Mouse (Mus musculus): Measurements from ENCODE around the gene Top2b. TPM values are rescaled to one million over a fixed set of nuclear protein-coding genes. Genes with fewer than 3 reads are reported as not detected.

Top2b gene
- polyA plus RNA-seq, 2 experiments, result 73.0 to 91.9 TPM

DNA sequence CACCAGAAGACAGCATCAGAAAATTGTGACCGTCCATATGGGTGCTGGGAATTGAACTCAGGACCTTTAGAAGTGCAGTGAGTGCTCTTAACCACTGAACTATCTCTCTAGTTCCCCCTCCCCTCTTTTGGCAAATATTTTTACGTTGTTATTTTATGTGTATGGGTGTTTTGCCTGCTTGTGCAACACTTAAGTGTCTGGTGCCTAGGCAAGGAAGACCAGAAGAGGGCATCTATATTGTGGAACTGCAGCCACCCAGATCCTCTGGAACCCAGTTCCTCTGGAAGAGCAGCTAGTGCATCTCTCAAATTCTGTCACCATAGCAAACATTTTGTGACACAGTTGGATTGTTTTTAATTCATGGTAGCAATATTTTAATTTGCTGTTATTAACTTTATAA is 2.0 kb downstream of the Top2b start:
- no peak for ATAC-seq (ENCODE audit: low FRiP score, low read depth)
- H3K4me2 ChIP-seq (replicated peaks; ENCODE audit: low read depth, low read length, severe bottlenecking), result peak overlapping the region; percentile 47
- DNase-seq (ENCODE audit: low spot score), result no peak
- H3K4me3 ChIP-seq (replicated peaks; ENCODE audit: low read length), result peak overlapping the region; percentile 96
- no peaks in the 10 kb centered on the region for H3K9me3 ChIP-seq (ENCODE audit: control insufficient read depth, low read length)
- H3K36me3 ChIP-seq (ENCODE audit: control insufficient read depth, insufficient read depth, low read length), result no peaks in the 10 kb centered on the region
- no peak overlapping the region for H3K27ac ChIP-seq (replicated peaks; ENCODE audit: low read depth, low read length)
- H3K27me3 ChIP-seq (ENCODE audit: control insufficient read depth, insufficient read depth, low read length), result no peaks in the 10 kb centered on the region
- peaks cover 18% of the 10 kb centered on the region for H3K4me1 ChIP-seq (ENCODE audit: control insufficient read depth, insufficient read depth, low read length)
- H3K9ac ChIP-seq (ENCODE audit: low read depth, low read length, severe bottlenecking), result no peak overlapping the region
- no peak for TF ChIP-seq POLR2A (IDR thresholded peaks at IDR 0.05; ENCODE audit: borderline replicate concordance, extremely low read depth, insufficient read depth, insufficient read length)
- WGBS, result 46% methylated on average over 2 of the region's 2 CpGs

DNA sequence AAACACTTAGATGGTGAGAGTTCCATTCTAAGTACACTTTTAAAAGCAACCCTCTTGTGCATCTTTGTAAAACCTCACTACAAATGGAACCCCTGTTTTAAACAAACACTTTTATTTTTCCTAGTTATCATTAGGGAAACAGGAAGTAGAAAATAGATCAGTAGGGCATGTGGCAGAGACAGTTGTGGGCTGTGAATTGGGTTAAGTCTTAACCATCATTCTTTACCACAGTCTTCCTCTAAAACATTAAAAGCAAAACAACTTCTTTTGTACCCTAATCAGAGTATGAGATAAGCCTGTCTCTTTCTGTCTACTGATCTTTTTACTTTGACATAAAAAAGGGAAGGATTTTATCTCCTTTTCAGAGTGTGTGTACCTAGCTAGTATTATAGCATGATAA is 7.8 kb downstream of the Top2b start:
- Histone ChIP-seq H3K9ac (ENCODE audit: low read depth, low read length, severe bottlenecking) (no peak overlapping the region), H3K9me3 (ENCODE audit: control insufficient read depth, low read length) (no peaks in the 10 kb centered on the region), H3K27me3 (ENCODE audit: control insufficient read depth, insufficient read depth, low read length) (no peaks in the 10 kb centered on the region), H3K4me1 (ENCODE audit: control insufficient read depth, insufficient read depth, low read length) (peaks cover 5% of the 10 kb centered on the region; the same call in 1 of the 2 replicates), H3K27ac (replicated peaks; ENCODE audit: low read depth, low read length) (no peak overlapping the region), H3K36me3 (ENCODE audit: control insufficient read depth, insufficient read depth, low read length) (no peaks in the 10 kb centered on the region), H3K4me3 (replicated peaks; ENCODE audit: low read length) (no peak overlapping the region), H3K4me2 (replicated peaks; ENCODE audit: low read depth, low read length, severe bottlenecking) (no peak overlapping the region)
- DNase-seq (ENCODE audit: low spot score) (no peak), ATAC-seq (ENCODE audit: low FRiP score, low read depth) (no peak)
- TF ChIP-seq POLR2A (IDR thresholded peaks at IDR 0.05; ENCODE audit: borderline replicate concordance, extremely low read depth, insufficient read depth, insufficient read length), result no peak

DNA sequence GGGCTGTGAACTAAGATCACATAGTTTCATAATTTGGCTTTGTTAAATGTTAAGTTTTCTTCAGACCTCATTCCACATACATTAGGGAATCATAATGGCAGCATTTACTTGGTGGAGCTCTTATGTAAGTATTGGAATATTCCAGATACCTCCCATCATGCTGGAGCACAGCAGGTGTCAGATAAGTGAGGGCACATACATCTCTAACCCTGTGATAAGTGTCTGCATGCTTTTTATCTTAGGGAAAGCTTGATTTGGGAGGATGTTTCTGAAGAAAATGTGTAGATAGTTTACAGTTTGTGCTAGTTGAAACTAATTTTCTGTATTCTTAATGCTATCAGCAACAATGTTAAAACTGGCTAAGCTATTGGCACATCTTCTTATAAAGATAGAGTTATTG is 8.2 kb downstream of the Top2b start:
- no peak for TF ChIP-seq POLR2A (IDR thresholded peaks at IDR 0.05; ENCODE audit: borderline replicate concordance, extremely low read depth, insufficient read depth, insufficient read length)
- ATAC-seq (ENCODE audit: low FRiP score, low read depth), result no peak
- no peak for DNase-seq (ENCODE audit: low spot score)

DNA sequence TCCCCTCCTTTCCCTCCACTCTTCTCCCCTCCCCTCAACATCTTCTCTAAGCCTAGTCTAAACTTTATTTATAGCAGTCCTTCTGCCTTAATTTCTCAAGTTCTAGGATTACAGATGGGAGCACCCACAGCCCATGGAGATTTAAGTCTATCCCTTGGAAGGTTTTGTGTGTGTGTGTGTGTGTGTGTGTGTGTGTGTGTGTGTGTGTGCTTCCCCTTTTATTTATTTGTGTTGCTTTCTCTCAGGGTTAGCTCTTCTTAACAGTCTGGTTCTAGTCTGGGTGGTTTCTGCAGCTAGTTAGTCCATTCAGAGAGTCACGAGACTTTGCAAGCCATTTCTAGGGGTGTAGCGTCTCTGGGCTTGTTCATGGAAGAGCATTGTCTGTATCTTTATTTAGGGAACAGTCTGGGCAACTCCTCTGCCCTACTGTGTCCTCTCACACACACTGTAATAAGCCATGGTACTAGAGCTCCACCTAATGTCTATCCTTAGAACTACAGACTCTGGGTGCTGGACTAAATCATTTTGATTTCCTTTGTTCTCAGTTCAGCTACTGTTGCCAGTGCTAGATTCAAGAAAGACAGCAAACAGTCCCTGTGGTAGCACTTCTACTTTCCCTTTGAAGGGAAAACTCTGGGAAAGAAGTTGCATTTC is 15.1 kb downstream of the Top2b start:
- no peak overlapping the region for H3K4me3 ChIP-seq (replicated peaks; ENCODE audit: low read length)
- WGBS, result 20% methylated on average over 2 of the region's 2 CpGs
- no peak overlapping the region for H3K4me2 ChIP-seq (replicated peaks; ENCODE audit: low read depth, low read length, severe bottlenecking)
- no peak overlapping the region for H3K27ac ChIP-seq (replicated peaks; ENCODE audit: low read depth, low read length)
- DNase-seq (ENCODE audit: low spot score) (peak; percentile 86), ATAC-seq (ENCODE audit: low FRiP score, low read depth) (peak; percentile 75)
- peaks cover 3% of the 10 kb centered on the region; the same call in 1 of the 2 replicates for H3K4me1 ChIP-seq (ENCODE audit: control insufficient read depth, insufficient read depth, low read length)
- H3K36me3 ChIP-seq (ENCODE audit: control insufficient read depth, insufficient read depth, low read length), result peaks cover 3% of the 10 kb centered on the region; the same call in 1 of the 2 replicates
- H3K9ac ChIP-seq (ENCODE audit: low read depth, low read length, severe bottlenecking), result no peak overlapping the region
- H3K27me3 ChIP-seq (ENCODE audit: control insufficient read depth, insufficient read depth, low read length), result no peaks in the 10 kb centered on the region
- no peaks in the 10 kb centered on the region for H3K9me3 ChIP-seq (ENCODE audit: control insufficient read depth, low read length)
- no peak for TF ChIP-seq POLR2A (IDR thresholded peaks at IDR 0.05; ENCODE audit: borderline replicate concordance, extremely low read depth, insufficient read depth, insufficient read length)

More for the DNA sequence above, 8.2 kb downstream of the Top2b start:
- Histone ChIP-seq H3K27me3 (ENCODE audit: control insufficient read depth, insufficient read depth, low read length) (no peaks in the 10 kb centered on the region), H3K4me3 (replicated peaks; ENCODE audit: low read length) (no peak overlapping the region), H3K27ac (replicated peaks; ENCODE audit: low read depth, low read length) (no peak overlapping the region), H3K36me3 (ENCODE audit: control insufficient read depth, insufficient read depth, low read length) (no peaks in the 10 kb centered on the region), H3K9me3 (ENCODE audit: control insufficient read depth, low read length) (no peaks in the 10 kb centered on the region), H3K4me1 (ENCODE audit: control insufficient read depth, insufficient read depth, low read length) (0 out of 2 replicates have a peak, but pooled peaks cover 2% of the 10 kb centered on the region), H3K9ac (ENCODE audit: low read depth, low read length, severe bottlenecking) (no peak overlapping the region), H3K4me2 (replicated peaks; ENCODE audit: low read depth, low read length, severe bottlenecking) (no peak overlapping the region)

DNA sequence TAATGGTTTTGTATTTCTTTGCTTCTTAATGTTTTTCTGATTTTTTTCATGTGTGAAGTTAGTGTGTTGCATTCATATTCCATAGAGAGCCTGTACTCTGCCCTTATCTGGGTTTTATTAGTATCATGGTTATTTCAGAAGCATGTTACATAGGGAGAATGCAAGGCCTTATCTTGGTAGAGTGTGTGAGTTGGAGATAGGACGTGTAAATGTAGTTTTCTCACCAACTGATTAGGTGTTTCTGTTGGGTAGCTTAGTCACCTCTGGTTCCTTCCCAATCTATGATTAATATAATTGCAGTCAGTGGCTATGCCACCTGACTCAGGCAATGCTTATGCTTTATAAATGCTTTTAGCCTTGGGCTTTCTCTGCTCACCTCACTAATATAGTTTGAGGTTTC is 19.8 kb downstream of the Top2b start:
- TF ChIP-seq POLR2A (IDR thresholded peaks at IDR 0.05; ENCODE audit: borderline replicate concordance, extremely low read depth, insufficient read depth, insufficient read length), result no peak
- no peaks in the 10 kb centered on the region for H3K27me3 ChIP-seq (ENCODE audit: control insufficient read depth, insufficient read depth, low read length)
- H3K27ac ChIP-seq (replicated peaks; ENCODE audit: low read depth, low read length), result no peak overlapping the region
- no peak overlapping the region for H3K9ac ChIP-seq (ENCODE audit: low read depth, low read length, severe bottlenecking)
- 69% methylated on average over 1 of the region's 1 CpGs for WGBS
- H3K4me1 ChIP-seq (ENCODE audit: control insufficient read depth, insufficient read depth, low read length), result peaks cover 3% of the 10 kb centered on the region; the same call in 1 of the 2 replicates
- H3K4me2 ChIP-seq (replicated peaks; ENCODE audit: low read depth, low read length, severe bottlenecking), result no peak overlapping the region
- no peak for DNase-seq (ENCODE audit: low spot score)
- H3K4me3 ChIP-seq (replicated peaks; ENCODE audit: low read length), result no peak overlapping the region
- H3K36me3 ChIP-seq (ENCODE audit: control insufficient read depth, insufficient read depth, low read length), result peaks cover 14% of the 10 kb centered on the region
- ATAC-seq (ENCODE audit: low FRiP score, low read depth), result no peak
- H3K9me3 ChIP-seq (ENCODE audit: control insufficient read depth, low read length), result no peaks in the 10 kb centered on the region

Data from limb, embryonic 14.5 days (tissue).